In genomic region chr7:120632518-120632917, GRCm38 (mm10) we compare ENCODE assay signal across 8 mouse cellular contexts. TPM values are rescaled to one million over a fixed set of nuclear protein-coding genes. Genes with fewer than 3 reads are reported as not detected.
DNase-seq lines count a peak whose midpoint lies in the region; ATAC-seq and TF ChIP-seq lines count a peak whose summit lies in the region.

No protein-coding gene starts in this region.

- peak; percentile 39 for TF ChIP-seq CTCF in heart, postnatal 0 days (IDR thresholded peaks at IDR 0.05; ENCODE audit: low read depth)

- H3K9me3 ChIP-seq in heart, postnatal 0 days (replicated peaks; ENCODE audit: control insufficient read depth, low read length) = no peaks in the 10 kb centered on the region

- no peak overlapping the region for H3K27ac ChIP-seq in heart, postnatal 0 days (ENCODE audit: low read depth)

- H3K4me1 ChIP-seq in heart, postnatal 0 days (ENCODE audit: control insufficient read depth, insufficient read depth) = peaks cover 14% of the 10 kb centered on the region; the same call in 1 of the 2 replicates

- no peak overlapping the region for H3K4me3 ChIP-seq in heart, postnatal 0 days (ENCODE audit: low read depth, low read length)

- peak; percentile 8 for DNase-seq in heart, postnatal 0 days (ENCODE audit: low spot score)
- no peak for DNase-seq in heart, postnatal 25 days (ENCODE audit: low spot score)
- peak; percentile 26 for DNase-seq in thymus, postnatal 14 days
- no peak for DNase-seq in thymus, adult 18-20 months
- DNase-seq in fibroblast of lung, adult 2 months (ENCODE audit: low read depth) = peak; percentile 31
- DNase-seq in splenic B cell, adult 2 months (ENCODE audit: low read depth, low spot score) = peak; percentile 65
- DNase-seq in cerebellum, postnatal 4 days (ENCODE audit: low spot score in 2 of 2) = no peak

- no peak for TF ChIP-seq EP300 in heart, postnatal 0 days (IDR thresholded peaks at IDR 0.05; ENCODE audit: low read depth)

- no peak for ATAC-seq in heart, postnatal 0 days (ENCODE audit: insufficient read depth, low read depth)
- no peak for ATAC-seq in monocyte, adult 5-6 weeks (replicated peaks; ENCODE audit: insufficient number of reproducible peaks, low FRiP score, low TSS enrichment, poor library complexity, severe bottlenecking)

- no peaks in the 10 kb centered on the region for H3K27me3 ChIP-seq in heart, postnatal 0 days (ENCODE audit: control insufficient read depth, insufficient read depth, low read length)
- H3K27me3 ChIP-seq in splenic B cell, adult 2 months (ENCODE audit: control insufficient read depth, insufficient read depth, low read length, poor library complexity, severe bottlenecking) = no peaks in the 10 kb centered on the region

- intact Hi-C loops in heart, postnatal 25 days (cut with DNase I) = loop anchor here (10.0 kb wide), 2 partner anchors 192 to 738 kb away; partner anchors contain the start of genes Dcun1d3 and Lyrm1

- H3K4me2 ChIP-seq in heart, postnatal 0 days (ENCODE audit: low read depth, low read length) = no peak overlapping the region

- WGBS in heart, postnatal 0 days = 57% methylated on average over 1 of the region's 1 CpGs

- H3K36me3 ChIP-seq in heart, postnatal 0 days (replicated peaks; ENCODE audit: control insufficient read depth, insufficient read depth, low read length) = 0 out of 2 replicates have a peak, but pooled peaks cover under 1% of the 10 kb centered on the region
- H3K36me3 ChIP-seq in splenic B cell, adult 2 months (ENCODE audit: control insufficient read depth, insufficient read depth, low read length, poor library complexity, severe bottlenecking) = no peaks in the 10 kb centered on the region

- H3K9ac ChIP-seq in heart, postnatal 0 days (replicated peaks; ENCODE audit: low read depth, low read length) = no peak overlapping the region

RNA-seq across cellular contexts. Expression of gene Uqcrc2, which starts 2.5 kb away (rescaled TPM):
- 734 and 751 TPM in 2 replicates for total RNA-seq in heart, postnatal 0 days (2014; rRNA removed; ENCODE audit: low replicate concordance)
- polyA plus RNA-seq in heart, postnatal 0 days (2015; fragmentation: Nextera tagmentation; extraction: Ambion mirVana) = 791 and 812 TPM in 2 replicates
- 1,000 to 10,000 TPM; 1,144 to 1,191 TPM for total RNA-seq in heart, postnatal 25 days (2021)
- total RNA-seq in monocyte, adult 5-6 weeks (2017) = 83.2 to 96.9 TPM (median 91.7 TPM) in 3 replicates

RNA-seq across cellular contexts. Expression of gene Pdzd9, which starts 37.6 kb away (rescaled TPM):
- not detected in 2 replicates for total RNA-seq in heart, postnatal 0 days (2014; rRNA removed; ENCODE audit: low replicate concordance)
- 0.37 and 0.44 TPM in 2 replicates for polyA plus RNA-seq in heart, postnatal 0 days (2015; fragmentation: Nextera tagmentation; extraction: Ambion mirVana)
- not detected for total RNA-seq in heart, postnatal 25 days (2021)
- total RNA-seq in monocyte, adult 5-6 weeks (2017) = 0.29 TPM in 1 of 3 replicates, not detected in the others

RNA-seq across cellular contexts. Expression of gene Mosmo, which starts 44.9 kb away (rescaled TPM):
- total RNA-seq in heart, postnatal 0 days (2014; rRNA removed; ENCODE audit: low replicate concordance) = 17.4 and 51.1 TPM in 2 replicates
- polyA plus RNA-seq in heart, postnatal 0 days (2015; fragmentation: Nextera tagmentation; extraction: Ambion mirVana) = 9.9 and 11.7 TPM in 2 replicates
- total RNA-seq in heart, postnatal 25 days (2021) = 10 to 100 TPM; 26.5 to 30.7 TPM
- total RNA-seq in monocyte, adult 5-6 weeks (2017) = 29.0 to 51.8 TPM (median 50.9 TPM) in 3 replicates

Comparison
In these comparisons a context has a peak if more than half of its experiments do, and no peak if none do; other contexts are left out.
1. DNase-seq: peak in heart, postnatal 0 days (single experiment), thymus, postnatal 14 days (single experiment), fibroblast of lung, adult 2 months (single experiment) and splenic B cell, adult 2 months (single experiment); none in heart, postnatal 25 days (single experiment), thymus, adult 18-20 months (0 of 2) and cerebellum, postnatal 4 days (0 of 2).